Mouse (Mus musculus): ENCODE results near the gene Olfr1037.
"Not testable (repeated sequence)": the region's sequence is repeated elsewhere in the genome, so short reads cannot be mapped to it uniquely, and the experiment has no call there.

Olfr1037 gene

GRCm38 (mm10) chr2:86087285-86087684, at the start of gene Olfr1037:
Gene Olfr1037, minus strand, starts transcription at chr2:86087385.
- DNase-seq = no peak

DNA sequence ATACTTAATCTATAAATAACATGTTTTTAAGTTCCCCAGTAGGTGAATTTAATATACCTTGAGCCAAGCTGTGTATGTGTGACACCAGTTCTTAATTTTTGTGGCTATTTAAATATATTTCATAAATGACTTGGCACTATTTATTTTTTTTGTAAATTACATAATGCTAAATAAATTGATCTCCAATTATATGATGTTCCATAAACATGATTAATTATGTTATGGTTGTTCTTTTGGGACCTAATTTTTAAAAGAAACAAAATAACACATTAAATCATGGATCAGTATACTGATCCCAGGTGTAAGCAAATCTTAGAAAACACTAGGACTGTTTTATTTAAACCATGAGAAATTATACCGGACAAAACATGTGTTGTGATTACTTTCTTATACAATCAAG, 48.6 kb upstream of the Olfr1037 start, which contains the start of gene Olfr1039:
Gene Olfr1039 (minus strand): TSS at position 101 of the 400 bp plus-strand sequence.
- no peak for DNase-seq

- not testable (repeated sequence) for DNase-seq
Measured at GRCm38 (mm10) chr2:86080478-86080877, 6.7 kb downstream of the Olfr1037 start.

GRCm38 (mm10) chr2:86073692-86074091, 13.5 kb downstream of the Olfr1037 start, which contains the start of gene Olfr1036:
Gene Olfr1036, plus strand, starts transcription at chr2:86073992.
- DNase-seq = not testable (repeated sequence)

DNA sequence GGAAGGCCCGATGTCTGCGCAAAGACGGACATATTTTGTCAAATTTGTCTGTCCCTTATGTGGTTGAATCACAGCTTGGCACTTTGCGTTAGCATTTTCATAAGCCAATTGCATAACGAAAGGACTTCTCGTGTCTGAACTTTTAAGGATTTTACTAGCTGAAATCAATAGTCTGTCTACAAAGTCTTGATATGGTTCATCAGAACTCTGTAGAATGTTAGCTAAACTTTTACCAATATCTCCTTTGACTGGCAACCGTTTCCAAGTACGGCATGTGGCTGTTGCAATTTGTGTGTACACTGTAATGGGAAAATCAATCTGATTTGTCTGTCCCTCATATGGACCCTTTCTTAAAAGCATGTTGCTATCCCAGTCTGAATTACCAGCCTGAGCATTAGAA, 17.0 kb downstream of the Olfr1037 start:
- DNase-seq = no peak

DNA sequence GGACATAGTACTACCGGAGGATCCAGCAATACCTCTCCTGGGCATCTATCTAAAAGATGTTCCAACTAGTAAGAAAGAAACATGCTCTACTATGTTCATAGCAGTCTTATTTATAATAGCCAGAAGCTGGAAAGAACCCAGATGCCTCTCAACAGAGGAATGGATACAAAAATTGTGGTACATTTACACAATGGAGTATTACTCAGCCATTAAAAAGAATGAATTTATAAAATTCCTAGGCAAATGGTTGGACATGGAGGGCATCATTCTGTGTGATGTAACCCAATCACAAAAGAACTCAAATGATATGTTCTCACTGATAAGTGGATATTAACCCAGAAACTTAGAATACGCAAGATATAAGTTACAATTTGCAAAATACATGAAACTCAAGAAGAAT, 23.4 kb downstream of the Olfr1037 start:
- not testable (repeated sequence) for DNase-seq

DNA sequence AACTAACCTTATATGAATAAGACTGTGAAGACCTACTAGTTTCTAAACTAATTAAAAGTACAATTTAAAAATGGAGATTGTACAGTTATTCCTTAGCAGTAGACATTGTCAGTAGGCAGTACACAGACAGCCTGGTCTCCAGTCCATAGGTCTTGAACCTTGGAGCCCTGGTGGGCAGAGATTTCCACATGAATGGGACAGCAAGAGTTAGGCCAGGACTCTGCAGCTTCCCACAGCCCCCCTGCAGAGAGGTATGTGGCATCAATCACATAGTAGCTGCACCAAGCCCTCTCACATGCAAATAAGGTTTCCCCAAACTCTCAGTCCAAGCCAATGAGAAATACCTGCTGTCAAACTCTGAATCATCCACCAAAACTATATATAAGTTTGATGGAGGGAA, 36.4 kb downstream of the Olfr1037 start:
- DNase-seq = not testable (repeated sequence)

- no peak for DNase-seq
Measured at GRCm38 (mm10) chr2:86045561-86045960, 41.6 kb downstream of the Olfr1037 start, which contains the start of gene Olfr1034. Gene Olfr1034, plus strand, starts transcription at chr2:86045861.
